Mouse (Mus musculus) monocyte, adult 59 days (primary cell): ENCODE measurements around the gene Nus1. TPM values are rescaled to one million over a fixed set of nuclear protein-coding genes. Genes with fewer than 3 reads are reported as not detected.

Experiments used
- total RNA-seq, 2 experiments: library from RNA; stranded (reverse); gene quantifications; one replicate each; pipeline ENCODE4 v1.2.4; 2023

The Nus1 gene
- 10 to 100 TPM; 27.3 to 36.3 TPM for total RNA-seq

DNA sequence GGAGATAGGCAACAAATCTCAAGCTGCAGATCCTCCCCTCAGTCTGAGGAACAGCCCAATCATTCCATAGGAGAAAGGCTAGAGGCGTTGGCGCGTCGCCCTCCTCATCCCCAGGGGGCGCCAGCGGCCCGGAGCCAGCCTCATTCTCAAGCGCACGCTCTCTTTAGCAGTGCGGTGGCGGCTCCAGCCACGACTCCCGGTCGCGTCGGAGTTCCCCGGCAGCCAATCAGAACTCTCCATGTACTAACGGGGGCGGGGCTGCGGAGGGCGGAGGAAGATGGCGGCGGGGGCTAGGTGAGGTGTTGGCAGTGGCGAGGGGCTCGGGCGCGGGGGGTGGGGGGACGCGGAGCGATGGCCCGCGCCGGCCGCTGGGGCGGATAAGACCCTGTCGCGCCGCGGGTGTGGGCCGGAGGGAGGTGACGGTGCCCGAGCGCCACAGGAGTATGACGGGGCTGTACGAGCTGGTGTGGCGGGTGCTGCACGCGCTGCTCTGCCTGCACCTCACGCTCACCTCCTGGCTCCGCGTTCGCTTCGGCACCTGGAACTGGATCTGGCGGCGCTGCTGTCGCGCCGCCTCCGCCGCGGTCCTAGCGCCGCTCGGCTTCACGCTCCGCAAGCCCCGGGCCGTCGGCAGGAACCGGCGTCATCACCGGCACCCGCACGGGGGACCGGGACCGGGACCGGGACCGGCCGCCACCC is at the start of gene Nus1:
Gene Nus1, plus strand, starts transcription at position 249 of the 699 bp plus-strand sequence.

DNA sequence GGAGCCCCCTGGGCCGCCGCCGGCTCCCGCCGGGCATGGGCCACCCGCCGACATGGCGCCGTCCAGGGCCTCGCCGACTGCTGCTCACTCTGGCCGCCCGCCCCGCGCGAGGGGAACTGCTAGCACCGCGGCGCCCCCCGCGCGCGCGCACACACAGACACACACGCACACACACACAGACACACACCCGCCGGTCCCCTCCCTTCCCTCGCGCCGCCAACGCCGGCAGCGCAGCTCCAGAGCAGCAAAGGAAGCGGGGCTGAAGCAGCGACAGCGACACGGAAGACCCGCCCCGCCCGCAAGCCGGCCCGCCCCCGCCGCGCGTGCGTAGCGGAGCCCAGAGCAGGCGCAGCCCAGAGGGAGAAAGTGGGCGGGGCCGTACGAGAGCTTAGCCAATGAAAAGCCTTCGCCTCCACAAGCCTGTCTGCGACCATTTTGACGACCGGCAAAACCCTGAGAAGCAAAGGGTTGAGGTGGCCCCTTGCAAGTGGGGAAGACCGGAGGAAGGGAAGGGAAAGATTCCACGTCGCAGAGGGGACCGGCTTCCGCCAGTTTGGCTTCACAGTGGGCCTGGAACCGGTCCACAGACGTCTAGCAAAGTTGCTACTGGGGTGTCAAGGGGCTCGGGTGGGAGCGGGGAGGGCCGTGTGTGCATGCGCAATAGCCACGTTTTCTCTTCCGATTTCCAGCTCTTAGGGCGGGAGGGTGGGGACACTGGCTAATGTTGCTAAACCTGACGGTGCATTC is 35.3 kb upstream of the Nus1 start, which contains the start of gene Gopc:
Gene Gopc, minus strand, starts transcription at position 280 of the 747 bp plus-strand sequence.

DNA sequence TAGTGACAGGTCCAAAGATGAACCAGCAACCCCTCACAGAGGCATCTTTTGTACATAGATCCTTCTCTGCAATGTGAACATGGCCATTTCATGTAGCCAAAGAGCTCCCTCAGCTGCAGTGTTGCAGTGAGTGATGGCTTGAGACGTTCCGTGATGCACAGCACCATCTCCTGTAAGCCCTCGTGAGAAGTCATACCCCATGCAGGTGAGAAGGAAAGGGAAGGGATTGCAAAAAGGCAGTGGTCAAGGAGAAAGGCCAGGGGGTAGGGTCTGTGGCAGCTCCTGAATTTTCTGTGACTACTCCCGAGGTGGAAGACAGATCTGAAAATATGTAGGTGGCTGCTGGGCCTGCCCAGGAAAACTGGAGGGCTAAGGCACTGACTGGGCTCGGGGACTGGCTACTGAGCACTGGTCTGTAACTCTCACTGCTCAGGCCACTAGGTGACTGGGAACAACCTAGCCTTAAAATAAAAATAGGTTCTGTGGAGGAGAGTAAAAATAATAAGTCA is 28.4 kb upstream of the Nus1 start, which contains the start of gene Nepn:
Gene Nepn, plus strand, starts transcription at position 51 of the 509 bp plus-strand sequence.

Other genes starting within 250 kb of the Nus1 start
- not detected for gene Ros1, start 222.3 kb upstream of the Nus1 start, total RNA-seq
- gene Dcbld1, start 183.9 kb upstream of the Nus1 start, total RNA-seq, result 1 to 10 TPM; 1.3 to 1.7 TPM
- gene Gm26741, start 58.8 kb upstream of the Nus1 start, total RNA-seq, result not detected
- 10 to 100 TPM; 14.9 to 16.4 TPM for gene Gopc, start 35.4 kb upstream of the Nus1 start, total RNA-seq
- gene Nepn, start 28.6 kb upstream of the Nus1 start, total RNA-seq, result not detected